Mouse (Mus musculus): ENCODE data around the gene 1700024P04Rik. TPM values are rescaled to one million over a fixed set of nuclear protein-coding genes. Genes with fewer than 3 reads are reported as not detected.
"Not testable (repeated sequence)": the region's sequence is repeated elsewhere in the genome, so short reads cannot be mapped to it uniquely, and the experiment has no call there.

The 1700024P04Rik gene
- polyA plus RNA-seq, 1 experiment from 2014 or later: not detected

- H3K4me3 ChIP-seq (ENCODE audit: low read depth, low read length): no peak overlapping the region
- H3K36me3 ChIP-seq (ENCODE audit: control insufficient read depth, insufficient read depth, low read length): no peaks in the 10 kb centered on the region
Measured at GRCm38 (mm10) chr13:99016696-99017095, 32.3 kb upstream of the 1700024P04Rik start.

GRCm38 (mm10) chr13:99012891-99013290 is 28.5 kb upstream of the 1700024P04Rik start:
- WGBS: 87% methylated on average over 5 of the region's 5 CpGs
- Histone ChIP-seq H3K27me3 (ENCODE audit: control insufficient read depth, insufficient read depth, low read length) (no peaks in the 10 kb centered on the region), H3K27ac (ENCODE audit: low read depth, low read length) (no peak overlapping the region), H3K4me1 (replicated peaks; ENCODE audit: control insufficient read depth, insufficient read depth, low read length) (no peaks in the 10 kb centered on the region), H3K36me3 (ENCODE audit: control insufficient read depth, insufficient read depth, low read length) (no peaks in the 10 kb centered on the region), H3K4me3 (ENCODE audit: low read depth, low read length) (no peak overlapping the region), H3K9me3 (ENCODE audit: control insufficient read depth, low read length) (no peaks in the 10 kb centered on the region), H3K9ac (ENCODE audit: low read depth, low read length) (no peak overlapping the region), H3K4me2 (replicated peaks; ENCODE audit: low read depth, low read length) (no peak overlapping the region)
- no peak for DNase-seq (ENCODE audit: low spot score)
- ATAC-seq (ENCODE audit: low FRiP score): no peak

More at GRCm38 (mm10) chr13:99016696-99017095, 32.3 kb upstream of the 1700024P04Rik start:
- Histone ChIP-seq H3K27me3 (ENCODE audit: control insufficient read depth, insufficient read depth, low read length) (no peaks in the 10 kb centered on the region), H3K9me3 (ENCODE audit: control insufficient read depth, low read length) (no peaks in the 10 kb centered on the region), H3K9ac (ENCODE audit: low read depth, low read length) (no peak overlapping the region), H3K4me1 (replicated peaks; ENCODE audit: control insufficient read depth, insufficient read depth, low read length) (0 out of 2 replicates have a peak, but pooled peaks cover 3% of the 10 kb centered on the region), H3K4me2 (replicated peaks; ENCODE audit: low read depth, low read length) (no peak overlapping the region), H3K27ac (ENCODE audit: low read depth, low read length) (no peak overlapping the region)
- ATAC-seq (ENCODE audit: low FRiP score) (no peak), DNase-seq (ENCODE audit: low spot score) (no peak)
- 78% methylated on average over 4 of the region's 4 CpGs for WGBS

GRCm38 (mm10) chr13:99008013-99008412 is 23.6 kb upstream of the 1700024P04Rik start:
- H3K36me3 ChIP-seq (ENCODE audit: control insufficient read depth, insufficient read depth, low read length): no peaks in the 10 kb centered on the region
- H3K9ac ChIP-seq (ENCODE audit: low read depth, low read length): no peak overlapping the region
- no peaks in the 10 kb centered on the region for H3K4me1 ChIP-seq (replicated peaks; ENCODE audit: control insufficient read depth, insufficient read depth, low read length)
- no peaks in the 10 kb centered on the region for H3K27me3 ChIP-seq (ENCODE audit: control insufficient read depth, insufficient read depth, low read length)
- H3K4me2 ChIP-seq (replicated peaks; ENCODE audit: low read depth, low read length): no peak overlapping the region
- ATAC-seq (ENCODE audit: low FRiP score) (no peak), DNase-seq (ENCODE audit: low spot score) (no peak)
- WGBS: 89% methylated on average over 5 of the region's 5 CpGs
- no peak overlapping the region for H3K4me3 ChIP-seq (ENCODE audit: low read depth, low read length)
- no peak overlapping the region for H3K27ac ChIP-seq (ENCODE audit: low read depth, low read length)
- no peaks in the 10 kb centered on the region for H3K9me3 ChIP-seq (ENCODE audit: control insufficient read depth, low read length)

GRCm38 (mm10) chr13:99006389-99007099 is 22.2 kb upstream of the 1700024P04Rik start:
- no peak overlapping the region for H3K9ac ChIP-seq (ENCODE audit: low read depth, low read length)
- H3K36me3 ChIP-seq (ENCODE audit: control insufficient read depth, insufficient read depth, low read length): no peaks in the 10 kb centered on the region
- ATAC-seq (ENCODE audit: low FRiP score): no peak
- no peaks in the 10 kb centered on the region for H3K4me1 ChIP-seq (replicated peaks; ENCODE audit: control insufficient read depth, insufficient read depth, low read length)
- WGBS: 96% methylated on average over 16 of the region's 17 CpGs
- no peak overlapping the region for H3K4me3 ChIP-seq (ENCODE audit: low read depth, low read length)
- no peaks in the 10 kb centered on the region for H3K9me3 ChIP-seq (ENCODE audit: control insufficient read depth, low read length)
- no peaks in the 10 kb centered on the region for H3K27me3 ChIP-seq (ENCODE audit: control insufficient read depth, insufficient read depth, low read length)
- H3K4me2 ChIP-seq (replicated peaks; ENCODE audit: low read depth, low read length): no peak overlapping the region
- DNase-seq (ENCODE audit: low spot score): no peak
- H3K27ac ChIP-seq (ENCODE audit: low read depth, low read length): no peak overlapping the region

- H3K36me3 ChIP-seq (ENCODE audit: control insufficient read depth, insufficient read depth, low read length); ATAC-seq (ENCODE audit: low FRiP score); H3K4me3 ChIP-seq (ENCODE audit: low read depth, low read length); H3K9me3 ChIP-seq (ENCODE audit: control insufficient read depth, low read length); H3K9ac ChIP-seq (ENCODE audit: low read depth, low read length); H3K4me1 ChIP-seq (replicated peaks; ENCODE audit: control insufficient read depth, insufficient read depth, low read length); H3K27ac ChIP-seq (ENCODE audit: low read depth, low read length); DNase-seq (ENCODE audit: low spot score); H3K27me3 ChIP-seq (ENCODE audit: control insufficient read depth, insufficient read depth, low read length); H3K4me2 ChIP-seq (replicated peaks; ENCODE audit: low read depth, low read length): not testable (repeated sequence)
- WGBS: 97% methylated on average over 2 of the region's 2 CpGs
Measured at GRCm38 (mm10) chr13:99001652-99002051, 17.3 kb upstream of the 1700024P04Rik start.

- no peaks in the 10 kb centered on the region for H3K4me1 ChIP-seq (replicated peaks; ENCODE audit: control insufficient read depth, insufficient read depth, low read length)
- H3K4me3 ChIP-seq (ENCODE audit: low read depth, low read length): no peak overlapping the region
- H3K9me3 ChIP-seq (ENCODE audit: control insufficient read depth, low read length): no peaks in the 10 kb centered on the region
- no peaks in the 10 kb centered on the region for H3K36me3 ChIP-seq (ENCODE audit: control insufficient read depth, insufficient read depth, low read length)
- no peaks in the 10 kb centered on the region for H3K27me3 ChIP-seq (ENCODE audit: control insufficient read depth, insufficient read depth, low read length)
- WGBS: 56% methylated on average over 5 of the region's 5 CpGs
- no peak overlapping the region for H3K9ac ChIP-seq (ENCODE audit: low read depth, low read length)
- ATAC-seq (ENCODE audit: low FRiP score) (no peak), DNase-seq (ENCODE audit: low spot score) (no peak)
- H3K27ac ChIP-seq (ENCODE audit: low read depth, low read length): no peak overlapping the region
- H3K4me2 ChIP-seq (replicated peaks; ENCODE audit: low read depth, low read length): no peak overlapping the region
Measured at GRCm38 (mm10) chr13:98997025-98997424, 12.7 kb upstream of the 1700024P04Rik start.

- Histone ChIP-seq H3K9me3 (ENCODE audit: control insufficient read depth, low read length) (no peaks in the 10 kb centered on the region), H3K27me3 (ENCODE audit: control insufficient read depth, insufficient read depth, low read length) (no peaks in the 10 kb centered on the region), H3K36me3 (ENCODE audit: control insufficient read depth, insufficient read depth, low read length) (no peaks in the 10 kb centered on the region), H3K27ac (ENCODE audit: low read depth, low read length) (no peak overlapping the region), H3K4me2 (replicated peaks; ENCODE audit: low read depth, low read length) (no peak overlapping the region), H3K4me1 (replicated peaks; ENCODE audit: control insufficient read depth, insufficient read depth, low read length) (no peaks in the 10 kb centered on the region), H3K4me3 (ENCODE audit: low read depth, low read length) (no peak overlapping the region), H3K9ac (ENCODE audit: low read depth, low read length) (no peak overlapping the region)
- 84% methylated on average over 4 of the region's 4 CpGs for whole genome bisulfite sequencing
- ATAC-seq (ENCODE audit: low FRiP score) (no peak), DNase-seq (ENCODE audit: low spot score) (no peak)
Measured at GRCm38 (mm10) chr13:98977070-98977785, 7.1 kb downstream of the 1700024P04Rik start.

GRCm38 (mm10) chr13:98976022-98976421 is 8.3 kb downstream of the 1700024P04Rik start:
- H3K27ac ChIP-seq (ENCODE audit: low read depth, low read length); DNase-seq (ENCODE audit: low spot score); ATAC-seq (ENCODE audit: low FRiP score); H3K4me3 ChIP-seq (ENCODE audit: low read depth, low read length); H3K9ac ChIP-seq (ENCODE audit: low read depth, low read length); H3K4me1 ChIP-seq (replicated peaks; ENCODE audit: control insufficient read depth, insufficient read depth, low read length); H3K27me3 ChIP-seq (ENCODE audit: control insufficient read depth, insufficient read depth, low read length); H3K36me3 ChIP-seq (ENCODE audit: control insufficient read depth, insufficient read depth, low read length); H3K9me3 ChIP-seq (ENCODE audit: control insufficient read depth, low read length); H3K4me2 ChIP-seq (replicated peaks; ENCODE audit: low read depth, low read length): not testable (repeated sequence)
- 80% methylated on average over 3 of the region's 3 CpGs for WGBS

- ATAC-seq (ENCODE audit: low FRiP score): no peak
- Histone ChIP-seq H3K4me3 (ENCODE audit: low read depth, low read length) (no peak overlapping the region), H3K27me3 (ENCODE audit: control insufficient read depth, insufficient read depth, low read length) (no peaks in the 10 kb centered on the region), H3K27ac (ENCODE audit: low read depth, low read length) (no peak overlapping the region), H3K36me3 (ENCODE audit: control insufficient read depth, insufficient read depth, low read length) (no peaks in the 10 kb centered on the region), H3K4me1 (replicated peaks; ENCODE audit: control insufficient read depth, insufficient read depth, low read length) (no peaks in the 10 kb centered on the region), H3K9me3 (ENCODE audit: control insufficient read depth, low read length) (no peaks in the 10 kb centered on the region), H3K4me2 (replicated peaks; ENCODE audit: low read depth, low read length) (no peak overlapping the region), H3K9ac (ENCODE audit: low read depth, low read length) (no peak overlapping the region)
- no peak for DNase-seq (ENCODE audit: low spot score)
- WGBS: 90% methylated on average over 3 of the region's 3 CpGs
Measured at GRCm38 (mm10) chr13:98972090-98972489, 12.3 kb downstream of the 1700024P04Rik start.
